Mouse (Mus musculus) left cerebral cortex, postnatal 10 days (tissue): ENCODE results near the gene 2810021J22Rik. TPM values are rescaled to one million over a fixed set of nuclear protein-coding genes. Genes with fewer than 3 reads are reported as not detected.
A peak's percentile ranks its signal among the peaks of the same experiment; 100 is the strongest.
"Not testable (repeated sequence)": the region's sequence is repeated elsewhere in the genome, so short reads cannot be mapped to it uniquely, and the experiment has no call there.

ENCODE experiments used
- DNase-seq, 2 experiments: peaks; one replicate each; pipeline ENCODE4 v3.0.0; 2021 to 2022; ENCODE audit warnings: low spot score in 2 of 2, mixed read lengths in 1 of 2; ENCODE audit errors: extremely low spot score in 1 of 2
- intact Hi-C: fragments of 180-260 bp; cut with DNase I; formaldehyde crosslinking; loops from one replicate; pipeline ENCODE4 v1.15.1; 2025
- total RNA-seq, 2 experiments: library from RNA; stranded (reverse); gene quantifications; 2 replicates each; pipeline ENCODE4 v1.2.3; 2021

2810021J22Rik gene
- total RNA-seq, result 10 to 100 TPM in 1 of 2 experiments, 1 to 10 TPM in 1; 8.8 to 11.0 TPM

DNA sequence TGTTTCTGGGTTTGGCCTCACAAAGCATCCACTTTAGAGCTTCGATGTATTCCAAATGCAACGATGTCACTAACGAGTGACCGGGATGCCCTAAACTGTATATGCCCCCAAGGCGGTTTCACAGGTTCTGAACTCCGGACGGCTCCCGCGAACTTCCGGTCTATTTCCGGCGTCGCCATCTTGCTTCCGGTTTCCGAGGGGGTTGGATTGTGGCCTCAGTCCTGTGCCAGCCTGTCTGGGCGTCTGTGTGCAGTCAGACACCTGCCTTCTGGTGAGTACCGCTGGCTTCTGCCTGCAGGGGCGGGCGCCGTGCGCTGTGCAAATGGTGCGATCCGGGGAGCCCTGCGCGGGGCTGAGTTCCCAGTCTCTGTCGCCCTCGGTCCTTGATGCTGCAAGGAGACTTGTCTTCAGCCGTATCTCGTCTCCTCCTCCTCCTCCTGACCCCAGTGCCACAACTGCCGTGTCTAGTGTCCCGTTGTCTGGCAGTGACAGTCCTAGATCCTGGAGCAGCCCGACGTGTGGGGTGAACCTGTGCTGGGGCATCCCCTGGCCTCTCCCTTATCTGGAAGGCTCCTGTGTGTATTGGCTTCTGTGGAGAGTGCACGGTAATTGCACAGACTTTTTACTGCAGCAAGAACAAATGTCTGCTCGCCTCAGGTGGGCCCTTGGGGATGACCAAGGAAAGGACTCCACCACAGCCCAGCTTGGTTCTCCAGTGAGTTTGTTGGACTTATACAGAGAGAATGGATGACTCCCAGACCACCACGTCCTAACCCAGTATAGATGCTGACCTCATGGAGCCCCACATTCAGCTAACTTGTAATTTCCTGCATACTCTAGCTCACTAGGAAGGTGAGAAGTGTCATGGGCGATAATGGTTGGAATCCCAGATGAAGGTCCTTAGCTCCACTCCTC lies at the start of gene 2810021J22Rik:
TSS of gene 2810021J22Rik (plus strand) at position 178 of the 915 bp plus-strand sequence.
- peak; percentile 62 to 82 for DNase-seq
- intact Hi-C loops, result no loop called here

DNA sequence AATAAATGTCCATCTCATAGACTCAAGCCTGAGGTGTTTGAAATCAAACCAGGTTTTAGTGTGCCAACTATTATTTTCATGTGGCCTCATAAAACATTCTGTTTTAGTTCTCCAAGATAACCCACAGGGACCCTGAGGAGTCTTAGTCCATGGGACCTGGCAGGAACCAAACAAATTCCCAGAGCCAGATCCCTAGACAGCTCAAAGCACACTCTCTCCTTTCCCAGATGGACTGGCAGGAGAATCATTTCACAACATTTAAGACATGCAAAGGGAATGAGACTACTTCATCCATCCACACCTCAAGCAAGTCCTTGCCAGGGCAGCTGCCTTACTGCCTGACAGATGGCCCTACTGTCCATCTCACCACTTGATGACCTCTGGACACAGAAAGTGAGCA lies 38.1 kb upstream of the 2810021J22Rik start, which contains the start of gene Olfr312:
TSS of gene Olfr312 (plus strand) at position 301 of the 400 bp plus-strand sequence.
- intact Hi-C loops, DNase-seq: not testable (repeated sequence)

DNA sequence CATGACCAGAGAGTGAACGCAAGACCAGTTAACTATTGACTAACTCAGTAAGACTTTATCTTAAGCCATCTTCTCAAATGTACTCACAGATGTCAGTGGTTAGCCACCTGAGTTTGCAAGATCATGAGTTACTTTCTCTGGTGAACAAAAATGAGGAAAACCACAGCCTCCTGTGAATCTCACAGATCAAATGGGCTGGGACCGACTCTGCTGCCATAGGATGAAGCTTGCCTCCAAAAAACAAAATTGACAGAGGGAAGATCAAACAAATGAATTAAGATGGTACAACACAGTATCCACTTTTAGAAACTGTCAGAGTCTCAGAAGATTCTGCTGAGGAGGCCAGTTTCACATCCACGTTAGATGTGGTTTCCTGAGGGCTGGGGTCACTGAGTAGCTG lies 37.3 kb upstream of the 2810021J22Rik start:
- no peak for DNase-seq

DNA sequence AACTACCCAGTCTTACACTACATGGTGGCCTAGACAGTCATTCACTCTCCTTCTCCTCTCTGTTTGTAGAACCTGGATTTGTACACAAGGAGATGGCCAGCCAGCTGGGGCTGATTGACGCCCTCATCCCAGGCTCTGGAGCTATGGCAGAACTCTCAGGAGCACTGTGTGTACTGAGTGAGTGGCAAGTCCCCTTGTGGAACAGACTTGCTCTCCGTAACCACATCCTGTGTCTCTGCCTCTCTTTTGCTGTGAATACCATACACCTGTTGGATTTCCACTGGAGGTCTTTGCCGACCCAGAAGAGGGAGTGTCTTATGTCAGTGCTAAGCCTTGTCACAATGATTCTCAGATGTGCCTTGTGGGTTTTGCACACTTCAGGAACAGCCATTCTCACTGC lies 34.5 kb upstream of the 2810021J22Rik start:
- DNase-seq, intact Hi-C loops: not testable (repeated sequence)

More for the DNA sequence above, 37.3 kb upstream of the 2810021J22Rik start:
- intact Hi-C loops, result no loop called here

DNA sequence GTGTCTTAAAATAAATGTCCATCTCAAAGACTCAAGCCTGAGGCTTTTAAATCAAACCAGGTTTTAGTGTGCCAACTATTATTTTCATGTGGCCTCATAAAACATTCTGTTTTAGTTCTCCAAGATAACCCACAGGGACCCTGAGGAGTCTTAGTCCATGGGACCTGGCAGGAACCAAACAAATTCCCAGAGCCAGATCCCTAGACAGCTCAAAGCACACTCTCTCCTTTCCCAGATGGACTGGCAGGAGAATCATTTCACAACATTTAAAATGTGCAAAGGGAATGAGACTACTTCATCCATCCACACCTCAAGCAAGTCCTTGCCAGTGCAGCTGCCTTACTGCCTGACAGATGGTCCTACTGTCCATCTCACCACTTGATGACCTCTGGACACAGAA lies 28.1 kb upstream of the 2810021J22Rik start, which contains the start of gene Olfr311:
TSS of gene Olfr311 (plus strand) at position 301 of the 400 bp plus-strand sequence.
- intact Hi-C loops, DNase-seq: not testable (repeated sequence)

DNA sequence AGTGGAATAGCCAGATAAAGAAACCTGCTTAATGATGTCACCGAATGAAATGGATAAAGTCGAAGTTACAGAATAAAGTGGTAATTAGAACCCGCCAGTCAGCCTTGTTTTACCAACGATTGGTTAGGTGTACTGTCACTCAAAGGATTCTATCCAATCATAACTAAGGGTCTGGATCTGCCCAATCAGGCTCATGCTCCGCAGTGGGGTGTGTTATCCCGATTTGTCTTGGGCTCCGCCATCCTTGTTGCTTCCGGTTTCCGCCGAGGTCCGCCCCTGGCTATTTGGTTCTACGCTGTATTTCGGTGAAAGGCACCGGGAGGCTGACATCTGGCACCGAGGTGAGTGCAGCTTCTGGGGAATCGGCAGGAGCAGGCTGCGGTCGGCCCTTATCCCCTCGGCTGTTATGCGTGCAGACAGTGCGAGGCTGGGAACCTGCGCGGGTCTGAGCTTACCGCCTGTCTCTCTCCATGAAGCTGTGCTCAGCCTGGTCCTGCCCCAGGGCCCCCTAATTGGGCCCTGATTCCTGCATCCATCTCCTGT lies 20.0 kb upstream of the 2810021J22Rik start, which contains the start of gene Gm12258:
TSS of gene Gm12258 (plus strand) at position 240 of the 543 bp plus-strand sequence.
- DNase-seq, result peak; percentile 89 to 99
- intact Hi-C loops, result no loop called here

DNA sequence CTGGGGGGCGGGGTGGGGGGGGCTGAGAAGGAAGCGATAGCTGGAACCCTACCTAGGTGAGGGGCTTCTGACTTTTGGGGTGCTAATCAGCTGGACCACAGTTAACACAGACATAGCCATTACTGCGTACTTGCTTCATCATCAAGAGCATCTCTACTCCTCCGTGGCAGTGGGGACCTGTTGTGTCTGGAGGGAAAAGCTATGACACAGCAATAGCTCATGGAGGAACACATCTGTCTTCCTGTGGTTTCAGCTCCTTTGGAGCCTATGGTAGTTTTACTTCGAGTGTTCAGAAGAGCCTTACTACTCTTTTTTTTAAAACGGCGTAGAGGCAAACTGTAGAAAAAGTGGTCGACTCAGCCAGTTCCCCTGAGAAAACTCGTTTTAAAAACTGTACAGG lies 19.4 kb upstream of the 2810021J22Rik start:
- DNase-seq, result no peak
- intact Hi-C loops, result no loop called here

DNA sequence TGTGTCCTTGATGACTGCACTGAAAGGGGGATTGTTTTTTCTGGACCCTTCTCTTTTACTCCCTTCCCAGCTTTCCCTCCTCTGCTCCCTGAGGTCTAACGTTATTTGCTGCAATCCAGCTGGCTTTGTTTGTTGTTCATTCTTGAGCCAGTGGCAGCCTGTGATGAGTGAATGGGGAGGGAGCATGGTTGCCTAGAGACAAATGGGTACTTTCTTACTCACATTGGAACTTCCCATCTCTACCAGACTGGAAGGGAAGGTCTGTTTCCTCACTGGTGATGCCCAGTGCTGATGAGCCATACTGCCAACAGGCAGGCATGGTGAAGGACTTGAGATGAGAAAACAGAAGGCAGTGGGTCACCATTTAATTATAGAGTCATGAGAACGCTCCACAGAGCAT lies 17.3 kb upstream of the 2810021J22Rik start:
- intact Hi-C loops, result no loop called here
- no peak for DNase-seq

DNA sequence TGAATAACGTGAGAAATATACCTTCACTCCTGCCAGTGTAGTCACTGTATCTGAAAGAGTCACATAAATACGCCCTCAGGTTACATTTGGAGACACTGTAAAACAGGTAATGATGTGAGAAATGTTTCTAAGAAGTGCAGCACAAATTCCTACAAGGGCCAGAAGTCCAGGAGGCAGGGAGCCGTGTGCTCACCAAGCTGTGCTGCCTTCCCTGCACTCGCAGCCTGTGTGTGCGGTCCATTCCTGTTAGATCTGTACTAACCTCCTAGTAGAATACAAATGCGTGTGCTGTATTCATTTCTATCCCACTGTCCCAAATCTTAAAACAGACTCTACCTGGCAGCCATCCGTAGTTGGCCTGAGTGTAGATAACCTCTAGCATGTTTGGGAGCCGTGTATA lies 6.3 kb upstream of the 2810021J22Rik start:
- no peak for DNase-seq
- intact Hi-C loops, result no loop called here

DNA sequence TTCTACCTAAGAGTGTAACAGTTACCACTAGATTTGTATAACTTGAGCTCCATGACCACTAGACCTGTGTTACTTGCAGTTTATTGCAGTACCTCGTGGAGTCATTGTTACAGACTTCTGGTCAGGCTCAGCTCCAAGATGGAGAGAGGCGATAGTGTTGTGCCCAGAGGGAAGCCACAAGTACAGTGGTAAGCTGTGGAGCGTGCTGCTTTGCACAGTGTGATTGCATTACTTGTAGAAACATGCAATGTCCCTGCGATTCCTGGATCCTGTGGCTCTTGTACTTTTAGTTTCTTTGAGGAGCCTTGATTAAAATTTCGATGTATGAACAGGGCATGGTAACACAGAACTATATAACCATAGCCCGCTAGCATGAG lies 926 bp downstream of the 2810021J22Rik start:
- intact Hi-C loops, result no loop called here
- DNase-seq, result no peak

DNA sequence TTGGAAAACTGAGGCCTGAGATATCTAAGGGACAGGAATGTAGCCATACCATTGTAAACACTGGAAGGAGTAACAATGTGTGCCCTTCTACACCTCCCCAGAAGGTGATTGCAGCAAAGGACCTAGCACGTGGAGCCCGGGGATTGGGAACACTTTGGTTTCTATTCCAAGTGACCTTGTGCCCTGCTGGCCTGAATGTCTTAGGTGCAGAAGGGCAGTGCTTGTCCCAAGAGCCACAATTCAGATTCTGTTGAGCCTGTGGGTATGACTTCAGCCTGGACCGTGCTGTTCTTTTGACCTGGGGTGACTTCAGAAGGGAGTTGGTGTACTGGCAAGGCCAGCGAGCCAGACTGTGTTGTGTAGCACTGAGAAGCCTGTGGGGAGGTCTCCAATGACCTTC lies 3.9 kb downstream of the 2810021J22Rik start:
- DNase-seq, result no peak
- intact Hi-C loops, result no loop called here

DNA sequence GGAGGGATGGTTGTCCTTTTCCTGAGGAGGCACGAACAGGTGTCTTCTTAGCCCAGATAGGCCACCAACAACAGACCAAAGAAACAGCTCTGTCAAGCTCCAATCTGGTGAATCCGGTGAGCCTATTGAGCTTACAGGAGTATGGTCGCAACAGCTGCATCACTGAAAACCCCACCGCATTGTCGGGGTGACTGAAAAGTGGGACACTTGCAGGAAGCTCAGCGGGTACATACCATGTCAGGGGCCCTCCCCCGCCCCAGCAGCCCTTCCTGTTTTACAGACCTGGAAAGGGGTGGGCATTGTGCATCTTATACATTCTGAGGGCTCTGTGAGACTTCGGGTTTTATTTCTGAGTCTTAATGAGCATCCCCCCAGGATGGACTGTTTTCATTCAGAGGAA lies 16.7 kb downstream of the 2810021J22Rik start:
- intact Hi-C loops, result no loop called here

DNA sequence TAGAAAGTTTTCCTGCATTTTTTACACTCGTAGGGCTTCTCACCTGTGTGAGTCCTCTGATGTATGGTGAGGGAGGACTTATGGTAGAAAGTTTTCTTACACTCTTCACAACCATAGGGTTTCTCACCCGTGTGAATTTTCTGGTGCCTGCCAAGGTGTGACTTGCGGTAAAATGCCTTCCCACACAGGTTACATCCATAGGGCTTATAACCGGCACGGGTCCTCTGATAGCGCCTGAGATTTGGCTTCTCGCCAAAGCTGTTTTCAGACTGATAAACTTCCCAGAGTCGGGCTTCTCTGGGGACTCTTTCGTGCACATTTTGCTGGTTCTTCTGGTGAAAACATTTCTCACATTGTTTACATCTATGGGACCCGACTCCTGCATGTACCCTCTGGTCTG lies 23.5 kb downstream of the 2810021J22Rik start:
- DNase-seq, result no peak
- intact Hi-C loops, result no loop called here

More for the DNA sequence above, 16.7 kb downstream of the 2810021J22Rik start:
- DNase-seq, result no peak

DNA sequence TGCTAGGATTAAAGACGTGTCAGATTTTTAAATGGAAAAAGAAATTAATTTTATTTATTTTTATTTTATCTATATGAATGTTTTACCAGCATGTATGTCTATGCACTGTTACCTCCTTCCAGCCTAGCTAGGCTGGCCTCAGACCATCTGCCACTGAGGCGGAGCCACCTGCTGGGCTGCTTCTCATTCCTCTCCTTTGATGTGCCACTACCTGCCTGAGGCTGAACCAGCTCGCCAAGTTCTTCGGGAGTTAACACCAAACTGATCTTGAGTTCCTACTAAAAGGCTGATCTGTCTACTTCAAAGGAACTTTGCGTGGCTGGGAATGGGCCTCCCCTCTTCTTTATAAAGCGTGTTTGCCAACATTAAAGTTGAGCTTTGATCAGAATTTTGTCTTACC lies 27.4 kb downstream of the 2810021J22Rik start:
- intact Hi-C loops, result no loop called here
- DNase-seq, result no peak

DNA sequence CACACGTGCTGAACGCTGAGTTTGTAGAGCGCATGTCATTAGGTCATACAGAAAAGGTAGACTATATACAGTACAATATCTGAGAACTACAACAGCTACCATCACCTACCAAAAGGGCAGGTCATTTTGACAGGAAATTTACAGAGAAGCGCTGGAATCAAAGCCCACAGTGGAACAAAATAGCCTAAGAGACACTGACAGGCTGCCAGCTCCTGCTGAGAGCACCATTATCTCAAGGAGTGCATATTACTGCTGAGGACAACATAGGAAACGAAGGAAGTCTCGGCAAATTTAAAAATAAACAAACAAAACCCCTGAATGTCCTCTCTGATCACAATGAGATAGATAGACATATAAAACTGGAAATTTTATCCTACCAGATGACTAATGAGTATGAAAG lies 30.5 kb downstream of the 2810021J22Rik start:
- peak in 1 of 2 experiments; percentile 57 for DNase-seq
- intact Hi-C loops, result no loop called here

DNA sequence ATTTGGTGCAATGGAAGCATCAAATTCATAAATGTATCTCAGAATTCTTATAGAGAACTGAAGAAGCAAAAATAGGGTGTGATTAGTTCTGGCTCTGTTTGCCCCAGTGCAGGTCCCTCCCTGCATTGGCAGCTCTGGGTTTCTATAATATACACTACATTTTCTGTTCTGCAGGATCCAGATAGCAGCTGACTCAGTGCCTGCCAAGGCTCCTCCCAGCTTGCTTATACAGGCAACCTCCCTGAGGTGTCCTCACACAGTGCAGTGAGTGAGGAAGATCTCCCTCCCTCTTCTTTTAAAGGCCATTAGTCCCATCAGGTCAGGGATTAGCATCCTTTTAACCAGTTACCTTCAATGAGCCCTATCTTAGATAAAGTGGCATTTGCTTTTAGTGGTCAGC lies 34.1 kb downstream of the 2810021J22Rik start:
- no peak for DNase-seq
- intact Hi-C loops, result no loop called here

DNA sequence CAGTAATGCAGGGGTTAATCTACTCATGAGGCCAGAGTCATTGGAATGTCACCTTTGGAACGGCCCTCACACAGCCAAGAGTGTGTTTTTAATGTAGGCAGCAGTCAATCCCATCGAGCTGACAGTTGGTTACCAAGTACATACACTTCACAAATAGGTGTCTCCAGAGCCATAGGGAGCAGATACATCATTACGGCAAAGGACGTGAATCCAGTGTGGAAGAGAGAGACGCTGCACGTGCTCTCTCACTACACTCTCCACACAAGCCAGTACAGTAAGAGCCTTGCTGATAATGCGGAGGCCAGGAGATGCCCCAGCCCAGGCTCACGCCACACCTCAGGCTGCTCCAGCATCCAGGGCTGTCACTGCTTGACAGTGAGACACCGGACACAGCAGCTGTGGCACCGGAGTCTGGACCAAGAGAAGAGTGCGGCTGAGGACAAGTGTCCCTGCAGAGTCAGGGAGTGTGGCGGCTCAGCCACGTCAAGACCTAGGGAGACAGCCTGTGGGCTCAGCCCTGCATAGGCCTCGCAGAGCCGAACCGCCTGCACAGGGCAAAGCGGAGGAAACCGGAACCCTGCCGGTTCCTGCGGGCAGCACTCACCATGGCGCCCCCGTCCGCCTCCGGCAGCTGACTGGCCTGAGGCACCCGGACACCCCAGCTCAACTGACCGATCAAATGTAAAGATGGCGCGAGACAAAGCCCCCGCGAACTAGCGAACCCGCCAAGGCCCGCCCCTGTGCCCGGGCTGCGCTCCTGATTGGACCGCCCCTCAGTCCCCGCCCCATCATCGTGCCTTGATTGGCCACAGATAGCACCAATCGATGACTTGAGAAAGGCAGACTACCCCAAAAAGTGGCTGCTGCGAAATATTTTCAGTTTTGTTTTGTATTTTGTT lies 36.7 kb downstream of the 2810021J22Rik start, which contains the start of gene Zfp39:
TSS of gene Zfp39 (minus strand) at position 715 of the 899 bp plus-strand sequence.
- intact Hi-C loops, result no loop called here
- DNase-seq, result peak; percentile 94 to 96

DNA sequence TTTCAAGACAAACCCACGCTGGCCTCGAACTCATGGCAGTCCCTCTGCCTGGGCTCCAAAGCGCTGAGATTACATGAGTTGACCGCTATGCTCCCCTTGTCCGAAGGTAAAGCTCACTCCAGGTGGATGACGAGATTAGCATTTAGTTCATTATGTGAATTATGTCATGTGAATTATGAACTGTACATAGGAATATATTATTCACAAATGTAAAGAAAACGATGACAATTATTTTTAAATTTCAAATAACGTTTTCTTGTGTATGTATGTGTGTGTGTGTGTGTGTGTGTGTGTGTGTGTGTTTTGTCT lies 37.3 kb downstream of the 2810021J22Rik start:
- DNase-seq, result no peak
- intact Hi-C loops, result no loop called here

DNA sequence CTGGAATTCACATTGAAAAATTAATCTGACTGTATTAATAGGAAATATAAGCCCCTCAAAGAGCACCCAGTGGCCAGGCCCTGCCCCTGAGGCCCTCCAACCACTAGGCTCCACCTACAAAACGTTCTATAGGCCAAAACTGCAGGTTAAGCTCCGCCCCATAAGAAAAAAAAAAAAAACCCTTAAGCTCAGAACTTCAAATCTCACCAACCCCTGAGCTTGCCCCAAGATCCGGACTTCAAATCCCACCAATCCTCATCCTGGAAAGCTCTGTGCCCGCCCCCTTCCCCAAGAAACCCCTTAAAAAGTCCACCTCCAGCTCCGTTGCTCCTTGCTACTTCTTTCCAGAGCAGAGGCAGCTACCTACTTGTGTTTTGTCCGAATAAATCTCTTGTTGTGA lies 37.8 kb downstream of the 2810021J22Rik start:
- no peak for DNase-seq
- intact Hi-C loops, result no loop called here
